17 mouse cellular contexts compared by ENCODE assay signal in genomic region chr7:113798605-113799255, GRCm38 (mm10). TPM values are rescaled to one million over a fixed set of nuclear protein-coding genes. Genes with fewer than 3 reads are reported as not detected.
DNase-seq lines count a peak whose midpoint lies in the region; ATAC-seq and TF ChIP-seq lines count a peak whose summit lies in the region.
"Had no signal": no experiment of that assay in that cellular context is flagged by ENCODE, and none has a peak within 500 bp of the region (broad histone marks: within the 10 kb centered on the region; RNA-seq: fewer than 3 reads in every experiment).

No protein-coding gene starts in this region.

- no peaks in the 10 kb centered on the region for H3K9me3 ChIP-seq in intestine, postnatal 0 days (ENCODE audit: control insufficient read depth)
- H3K9me3 ChIP-seq: forebrain, embryonic 10.5 days; liver, embryonic 12.5 days; lung, embryonic 15.5 days had no signal

- no peak overlapping the region for H3K4me2 ChIP-seq in intestine, postnatal 0 days (replicated peaks; ENCODE audit: low read depth)
- H3K4me2 ChIP-seq: heart, embryonic 12.5 days; liver, embryonic 12.5 days; lung, embryonic 15.5 days had no signal

- no peaks in the 10 kb centered on the region for H3K36me3 ChIP-seq in intestine, postnatal 0 days (ENCODE audit: control insufficient read depth, insufficient read depth)
- H3K36me3 ChIP-seq: forebrain, embryonic 10.5 days; liver, embryonic 12.5 days; lung, embryonic 15.5 days had no signal

- H3K4me3 ChIP-seq in intestine, postnatal 0 days (ENCODE audit: low read depth, low read length) = no peak overlapping the region
- H3K4me3 ChIP-seq: forebrain, embryonic 10.5 days; heart, embryonic 12.5 days; liver, embryonic 12.5 days; lung, embryonic 15.5 days; megakaryocyte, embryonic 14.5 days had no signal

- H3K27ac ChIP-seq in intestine, postnatal 0 days (ENCODE audit: low read depth, low read length) = no peak overlapping the region
- H3K27ac ChIP-seq: forebrain, embryonic 10.5 days; liver, embryonic 12.5 days; lung, embryonic 15.5 days had no signal

- H3K27me3 ChIP-seq in intestine, postnatal 0 days (replicated peaks; ENCODE audit: control insufficient read depth, insufficient read depth, low read length) = no peaks in the 10 kb centered on the region
- H3K27me3 ChIP-seq: heart, embryonic 12.5 days; liver, embryonic 12.5 days; lung, embryonic 15.5 days; megakaryocyte, embryonic 14.5 days had no signal

- no peak for ATAC-seq in intestine, postnatal 0 days
- ATAC-seq: liver, embryonic 12.5 days had no signal

- H3K4me1 ChIP-seq in intestine, postnatal 0 days (replicated peaks; ENCODE audit: control insufficient read depth, insufficient read depth, low read length) = no peaks in the 10 kb centered on the region
- H3K4me1 ChIP-seq: forebrain, embryonic 10.5 days; liver, embryonic 12.5 days; lung, embryonic 15.5 days; megakaryocyte, embryonic 14.5 days had no signal

- DNase-seq in frontal cortex, adult 2 months (ENCODE audit: extremely low spot score in 1 of 2, low spot score in 1 of 2) = peak; percentile 41 to 46
- no peak for DNase-seq in frontal cortex, postnatal 25 days (ENCODE audit: low spot score in 2 of 2)
- DNase-seq in layer of hippocampus, adult 9-11 months = peak; percentile 18
- no peak for DNase-seq in layer of hippocampus, adult 9-10 months (ENCODE audit: low spot score)
- DNase-seq in MN1 (ENCODE audit: low spot score) = peak; percentile 63
- DNase-seq in frontal cortex, postnatal 36 days (ENCODE audit: low spot score in 2 of 2) = peak; percentile 10 to 59
- DNase-seq in retina, postnatal 1 day = no peak
- DNase-seq: cerebellum, adult 8-10 months; gastrocnemius, postnatal 25 days; kidney, adult 8-10 months; kidney, postnatal 36 days had no signal

- no peak overlapping the region for H3K9ac ChIP-seq in intestine, postnatal 0 days (ENCODE audit: low read depth, low read length)
- H3K9ac ChIP-seq: heart, embryonic 12.5 days; liver, embryonic 12.5 days; lung, embryonic 15.5 days had no signal

- no peak for TF ChIP-seq CTCF in intestine, postnatal 0 days (IDR thresholded peaks at IDR 0.05; ENCODE audit: low read depth)

- 89% methylated on average over 6 of the region's 6 CpGs for WGBS in intestine, postnatal 0 days

RNA-seq across cellular contexts. Expression of gene Spon1, which starts 32.9 kb away (rescaled TPM):
- 33.8 and 42.0 TPM in 2 replicates for polyA plus RNA-seq in frontal cortex, adult 2 months (2012; rRNA removed)
- polyA plus RNA-seq in intestine, postnatal 0 days (2015; fragmentation: Nextera tagmentation; extraction: Ambion mirVana) = 3.2 and 3.6 TPM in 2 replicates

Comparison
In these comparisons a context has a peak if more than half of its experiments do, and no peak if none do; other contexts are left out.
1. DNase-seq: peak in frontal cortex, adult 2 months (2 of 2), layer of hippocampus, adult 9-11 months (single experiment), MN1 (single experiment) and frontal cortex, postnatal 36 days (2 of 2); none in frontal cortex, postnatal 25 days (0 of 2), layer of hippocampus, adult 9-10 months (single experiment) and retina, postnatal 1 day (single experiment).